8 mouse cellular contexts compared by ENCODE assay signal in the genomic region with DNA sequence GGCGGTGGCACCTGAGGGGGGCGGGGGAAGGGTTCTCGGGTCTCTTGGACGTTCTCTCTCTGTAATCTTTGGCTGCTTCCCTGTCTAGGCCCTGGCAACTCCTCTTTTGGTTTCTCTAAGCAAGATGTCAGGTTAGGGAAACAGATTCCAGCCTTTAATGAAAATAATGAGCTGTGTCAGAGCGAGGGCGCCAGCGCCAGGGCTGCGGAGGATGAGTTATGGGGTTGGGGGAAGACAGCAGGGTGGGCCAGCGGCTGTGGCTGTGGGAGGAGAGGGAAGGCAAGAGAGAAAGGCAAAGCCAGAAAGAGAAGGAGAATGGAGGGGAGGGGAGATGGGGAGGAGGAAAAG.
DNase-seq lines count a peak whose midpoint lies in the region; ATAC-seq and TF ChIP-seq lines count a peak whose summit lies in the region.

No protein-coding gene starts in this region.

- H3K79me2 ChIP-seq in C2C12 (ENCODE audit: control insufficient read depth, insufficient read depth) = no peaks in the 10 kb centered on the region

- H3K27me3 ChIP-seq in C2C12 (ENCODE audit: control insufficient read depth, insufficient read depth, insufficient read length) = peaks cover 57% of the 10 kb centered on the region
- H3K27me3 ChIP-seq in hindbrain, embryonic 12.5 days = no peaks in the 10 kb centered on the region
- peaks cover 32% of the 10 kb centered on the region for H3K27me3 ChIP-seq in liver, embryonic 13.5 days
- no peaks in the 10 kb centered on the region for H3K27me3 ChIP-seq in neural tube, embryonic 11.5 days (ENCODE audit: control insufficient read depth, insufficient read depth, low read length)

- no peak for ATAC-seq in hindbrain, embryonic 12.5 days (ENCODE audit: low FRiP score)
- no peak for ATAC-seq in liver, embryonic 13.5 days (ENCODE audit: low read depth)
- ATAC-seq in neural tube, embryonic 11.5 days (ENCODE audit: insufficient read depth, low FRiP score, low TSS enrichment) = no peak; the same call in 1 of the 2 replicates

- peak overlapping the region; percentile 30 for H3K4me2 ChIP-seq in hindbrain, embryonic 12.5 days (replicated peaks)
- H3K4me2 ChIP-seq in liver, embryonic 13.5 days = peak overlapping the region; percentile 48
- peak overlapping the region; percentile 38 for H3K4me2 ChIP-seq in neural tube, embryonic 11.5 days (ENCODE audit: low read depth)

- peak; percentile 58 for DNase-seq in brain, adult 2 months (ENCODE audit: low read depth, low spot score)
- no peak for DNase-seq in liver, embryonic 13.5 days
- DNase-seq in neural tube, embryonic 11.5 days (ENCODE audit: low spot score) = peak; percentile 58
- no peak for DNase-seq in layer of hippocampus, adult 11-12 months (ENCODE audit: low spot score)
- DNase-seq in layer of hippocampus, postnatal 36 days = no peak
- no peak for DNase-seq in cerebellum, adult 11 months

- 16% methylated on average over 9 of the region's 9 CpGs for WGBS in hindbrain, embryonic 12.5 days
- WGBS in liver, embryonic 13.5 days (ENCODE audit: insufficient replicate concordance) = 16% methylated on average over 9 of the region's 9 CpGs
- WGBS in neural tube, embryonic 11.5 days = 8% methylated on average over 9 of the region's 9 CpGs

- no peaks in the 10 kb centered on the region for H3K9me3 ChIP-seq in hindbrain, embryonic 12.5 days (replicated peaks)
- no peaks in the 10 kb centered on the region for H3K9me3 ChIP-seq in liver, embryonic 13.5 days (replicated peaks)
- H3K9me3 ChIP-seq in neural tube, embryonic 11.5 days (ENCODE audit: control insufficient read depth, low read length) = no peaks in the 10 kb centered on the region

- H3K36me3 ChIP-seq in C2C12 (ENCODE audit: control insufficient read depth, insufficient read depth) = no peaks in the 10 kb centered on the region
- no peaks in the 10 kb centered on the region for H3K36me3 ChIP-seq in hindbrain, embryonic 12.5 days
- H3K36me3 ChIP-seq in liver, embryonic 13.5 days = no peaks in the 10 kb centered on the region
- no peaks in the 10 kb centered on the region for H3K36me3 ChIP-seq in neural tube, embryonic 11.5 days (ENCODE audit: control insufficient read depth, insufficient read depth, low read length)

- no peak overlapping the region for H3ac ChIP-seq in C2C12 (ENCODE audit: control insufficient read depth, insufficient read length, low read depth)

- no peak for TF ChIP-seq CTCF in C2C12 (IDR thresholded peaks at IDR 0.05; ENCODE audit: control insufficient read depth, insufficient read depth, insufficient read length)

- peak overlapping the region; percentile 25 for H3K9ac ChIP-seq in hindbrain, embryonic 12.5 days
- no peak overlapping the region for H3K9ac ChIP-seq in liver, embryonic 13.5 days
- H3K9ac ChIP-seq in neural tube, embryonic 11.5 days (ENCODE audit: low read length) = peak overlapping the region; percentile 38

- H3K4me1 ChIP-seq in hindbrain, embryonic 12.5 days = peaks cover 31% of the 10 kb centered on the region
- H3K4me1 ChIP-seq in liver, embryonic 13.5 days (replicated peaks) = peaks cover 13% of the 10 kb centered on the region
- H3K4me1 ChIP-seq in neural tube, embryonic 11.5 days (ENCODE audit: control insufficient read depth, insufficient read depth, low read length) = peaks cover 5% of the 10 kb centered on the region

- H3K79me3 ChIP-seq in C2C12 (ENCODE audit: low read depth) = no peaks in the 10 kb centered on the region

- H3K27ac ChIP-seq in hindbrain, embryonic 12.5 days = 0 out of 2 replicates have a peak overlapping the region, but pooled peaks have one; percentile 60
- peak overlapping the region; percentile 29; the same call in 1 of the 2 replicates for H3K27ac ChIP-seq in liver, embryonic 13.5 days
- H3K27ac ChIP-seq in neural tube, embryonic 11.5 days (ENCODE audit: low read depth, low read length) = peak overlapping the region; percentile 36; the same call in 1 of the 2 replicates

- peak overlapping the region; percentile 15 for H3K4me3 ChIP-seq in C2C12 (ENCODE audit: insufficient read depth, poor library complexity, severe bottlenecking)
- H3K4me3 ChIP-seq in hindbrain, embryonic 12.5 days = no peak overlapping the region
- H3K4me3 ChIP-seq in liver, embryonic 13.5 days (replicated peaks) = peak overlapping the region; percentile 17; the same call in 1 of the 2 replicates
- H3K4me3 ChIP-seq in neural tube, embryonic 11.5 days (ENCODE audit: low read depth, low read length) = peak overlapping the region; percentile 16; the same call in 1 of the 2 replicates

TF ChIP-seq in C2C12, 6 proteins besides CTCF, POLR2A, EP300 and RAD21:
- TF ChIP-seq MYOD1 (IDR thresholded peaks at IDR 0.05; ENCODE audit: control insufficient read depth, insufficient read length, low read depth) (no peak), CEBPB (IDR thresholded peaks at IDR 0.05; ENCODE audit: low read depth) (no peak), MYOG (IDR thresholded peaks at IDR 0.05; ENCODE audit: control insufficient read depth, extremely low read depth, insufficient read length) (no peak), MAX (IDR thresholded peaks at IDR 0.05) (no peak), USF1 (IDR thresholded peaks at IDR 0.05; ENCODE audit: low read depth) (no peak), FOSL1 (IDR thresholded peaks at IDR 0.05; ENCODE audit: insufficient read depth, low read length, poor library complexity, severe bottlenecking) (no peak)

Comparison
In these comparisons a context has a peak if more than half of its experiments do, and no peak if none do; other contexts are left out.
1. DNase-seq: peak in brain, adult 2 months (single experiment) and neural tube, embryonic 11.5 days (single experiment); none in liver, embryonic 13.5 days (single experiment), layer of hippocampus, adult 11-12 months (single experiment), layer of hippocampus, postnatal 36 days (0 of 2) and cerebellum, adult 11 months (single experiment).
2. Peak in every context shown above with its lines, with median percentiles within 50 percentile points of each other: H3K27ac ChIP-seq and H3K4me2 ChIP-seq.